Mouse (Mus musculus) liver, postnatal 0 days (tissue): Measurements from ENCODE around the gene Sphk2.
A peak's percentile ranks its signal among the peaks of the same experiment; 100 is the strongest.

Experiments
- CTCF ChIP-seq: sonication (generic); IDR thresholded peaks from 2 replicates; pipeline ENCODE4 v1.5.1; 2016; ENCODE audit warnings: antibody characterized with exemption, low read depth
- EP300 ChIP-seq: IDR thresholded peaks from 2 replicates; pipeline ENCODE4 v1.6.1; 2016; ENCODE audit warnings: antibody characterized with exemption, low read depth, mild to moderate bottlenecking

DNA sequence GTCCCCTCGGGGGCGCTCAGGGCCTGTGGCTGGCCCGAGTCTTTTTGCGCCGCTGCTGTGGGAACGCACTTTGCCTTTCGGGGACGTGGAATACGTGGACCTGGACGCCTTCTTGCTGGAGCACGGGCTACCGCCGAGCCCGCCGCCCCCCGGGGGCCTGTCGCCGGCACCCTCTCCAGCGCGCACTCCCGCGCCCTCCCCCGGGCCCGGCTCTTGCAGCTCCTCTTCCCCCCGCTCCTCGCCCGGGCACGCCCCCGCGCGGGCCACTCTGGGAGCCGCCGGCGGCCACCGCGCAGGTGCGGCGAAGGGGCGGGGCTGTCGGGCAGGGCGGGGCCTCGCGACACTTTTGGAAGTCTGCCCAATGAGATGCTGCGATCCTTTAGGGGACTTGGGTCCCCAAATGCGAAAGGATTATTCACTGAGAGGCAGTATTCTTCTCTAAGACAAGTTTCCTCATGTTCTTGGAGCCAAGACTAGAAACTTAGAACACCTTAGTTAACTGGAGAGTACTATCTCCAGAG is 11.0 kb downstream of the Sphk2 start:
- TF ChIP-seq CTCF (0 out of 2 replicates have a peak, but pooled peaks have one; percentile 16), EP300 (no peak)
